Mouse (Mus musculus) regulatory T cell (primary cell): Measurements from ENCODE around the gene Fam83d.

ENCODE experiments used
- in situ Hi-C: fragments of 300-600 bp; cut with MboI, MseI; formaldehyde crosslinking; loops from one replicate; pipeline ENCODE4 v1.15.1; 2025; ENCODE audit warnings: high pct_unique_total_duplicates

Gene Fam83d

GRCm38 (mm10) chr2:158800788-158801187, 32.9 kb downstream of the Fam83d start:
- in situ Hi-C loops = no loop called here

- in situ Hi-C loops = no loop called here
These were observed 35.7 kb downstream of the Fam83d start for GRCm38 (mm10) chr2:158803575-158803974.

GRCm38 (mm10) chr2:158815686-158816085, 47.8 kb downstream of the Fam83d start:
- in situ Hi-C loops = no loop called here

GRCm38 (mm10) chr2:158816239-158816638, 48.3 kb downstream of the Fam83d start:
- in situ Hi-C loops = no loop called here

GRCm38 (mm10) chr2:158817708-158818107, 49.8 kb downstream of the Fam83d start:
- in situ Hi-C loops = no loop called here

- in situ Hi-C loops = no loop called here
These were observed 60.2 kb downstream of the Fam83d start for GRCm38 (mm10) chr2:158828124-158828523.

- in situ Hi-C loops = no loop called here
These were observed 61.9 kb downstream of the Fam83d start for GRCm38 (mm10) chr2:158829746-158830145.

GRCm38 (mm10) chr2:158833221-158833620, 65.3 kb downstream of the Fam83d start:
- in situ Hi-C loops = no loop called here

- in situ Hi-C loops = no loop called here
These were observed 65.8 kb downstream of the Fam83d start for GRCm38 (mm10) chr2:158833645-158834044.
